Mouse (Mus musculus): ENCODE measurements around the gene Spata32.

- TF ChIP-seq POLR2A (IDR thresholded peaks at IDR 0.05; ENCODE audit: extremely low read depth, insufficient read depth, low read length) = no peak; the same call in 1 of the 2 replicates
- TF ChIP-seq CTCF (IDR thresholded peaks at IDR 0.05; ENCODE audit: low read depth, low read length) = 0 out of 2 replicates have a peak, but pooled peaks have one; percentile 9
These were observed 49.4 kb upstream of the Spata32 start, which contains the start of gene Map3k14 for GRCm38 (mm10) chr11:103267346-103268219.

All from liver, adult 2 months (tissue).